Mouse (Mus musculus) lung, embryonic 14.5 days (tissue): ENCODE data around the gene Otud7b. TPM values are rescaled to one million over a fixed set of nuclear protein-coding genes. Genes with fewer than 3 reads are reported as not detected.
"Not testable (repeated sequence)": the region's sequence is repeated elsewhere in the genome, so short reads cannot be mapped to it uniquely, and the experiment has no call there.

Experiments used
- ATAC-seq: fragments of 200-750 bp; cut with Nextera tagmentation; 2 replicates; pipeline ENCODE4 v1.8.0; 2017; ENCODE audit warnings: mild to moderate bottlenecking, moderate TSS enrichment, moderate library complexity; ENCODE audit not compliant: insufficient read depth
- DNase-seq: peaks from one replicate; pipeline ENCODE4 v3.0.0-alpha.2; 2015
- H3K27ac ChIP-seq: fragments of 300-500 bp; sonication (generic); 2 replicates; pipeline ENCODE4 v1.5.1; 2014; ENCODE audit warnings: low read depth, mild to moderate bottlenecking, moderate library complexity
- H3K27me3 ChIP-seq: fragments of 300-500 bp; sonication (generic); 2 replicates; pipeline ENCODE4 v1.6.1; 2014; ENCODE audit warnings: low read length, control low read depth; ENCODE audit not compliant: insufficient read depth
- H3K36me3 ChIP-seq: fragments of 300-500 bp; sonication (generic); 2 replicates; pipeline ENCODE4 v1.6.1; 2014; ENCODE audit warnings: control low read depth; ENCODE audit not compliant: insufficient read depth
- H3K4me1 ChIP-seq: fragments of 300-500 bp; sonication (generic); 2 replicates; pipeline ENCODE4 v1.6.1; 2014; ENCODE audit warnings: antibody characterized with exemption, control low read depth; ENCODE audit not compliant: insufficient read depth
- H3K4me2 ChIP-seq: fragments of 300-500 bp; sonication (generic); 2 replicates; pipeline ENCODE4 v1.6.1; 2014; ENCODE audit warnings: mild to moderate bottlenecking
- H3K4me3 ChIP-seq: fragments of 300-500 bp; sonication (generic); 2 replicates; pipeline ENCODE4 v1.5.1; 2014; ENCODE audit warnings: low read depth, low read length
- H3K9ac ChIP-seq: fragments of 300-500 bp; sonication (generic); 2 replicates; pipeline ENCODE4 v1.6.1; 2014
- H3K9me3 ChIP-seq: fragments of 300-500 bp; sonication (generic); 2 replicates; pipeline ENCODE4 v1.6.1; 2016; ENCODE audit warnings: low read depth, low read length, control low read depth
- CTCF ChIP-seq: IDR thresholded peaks from 2 replicates; pipeline ENCODE4 v1.5.1; 2016; ENCODE audit warnings: antibody characterized with exemption, low read depth
- WGBS: fragments of 180-500 bp; shearing (Covaris S2); extraction: QIAGEN DNeasy Blood & Tissue Kit; methylation state at CpG from one replicate; pipeline ENCODE4 v1.1.7; 2014; 5-methylcytosine and 5-hydroxymethylcytosine counted together
- polyA plus RNA-seq: library from polyadenylated mRNA; unstranded; fragments of >200 nt; fragmentation: Nextera tagmentation; extraction: Ambion mirVana; gene quantifications from 2 replicates; pipeline ENCODE4 v1.2.1, GENCODE M21; 2014

Otud7b gene
- polyA plus RNA-seq, 1 experiment from 2014 or later, result 18.9 TPM

DNA sequence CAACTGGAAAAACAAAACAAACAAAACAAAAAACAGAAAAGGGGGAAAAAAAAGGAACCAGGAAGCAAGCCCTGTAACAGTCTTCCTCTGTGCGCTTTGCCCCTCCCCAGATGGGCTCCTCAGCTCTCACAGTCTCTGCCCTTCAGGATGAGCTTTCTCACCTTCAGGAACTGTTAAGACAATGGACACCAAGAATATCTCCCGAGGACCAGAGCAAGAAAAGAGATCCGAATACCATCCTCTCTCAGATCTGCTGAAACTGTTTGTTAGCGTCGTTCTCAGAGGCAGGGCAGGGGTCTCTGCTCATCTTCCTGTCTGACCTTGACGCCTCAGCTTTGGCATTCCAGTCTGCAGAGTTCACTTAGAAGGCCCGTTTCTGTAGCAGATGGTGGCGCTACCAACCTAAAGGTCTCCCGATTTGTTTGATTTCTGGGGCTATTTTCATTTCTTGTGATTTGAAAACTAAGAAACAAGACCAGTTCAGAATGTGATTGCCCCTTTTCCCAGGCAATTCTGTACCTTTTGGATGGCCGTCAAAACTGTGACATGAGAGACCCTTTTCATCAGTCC lies 66.7 kb downstream of the Otud7b start:
- H3K9ac ChIP-seq, result peak overlapping the region; percentile 86
- H3K4me1 ChIP-seq, result peaks cover 12% of the 10 kb centered on the region
- TF ChIP-seq CTCF, result no peak
- ATAC-seq (no peak), DNase-seq (peak; percentile 30)
- peak overlapping the region; percentile 88 for H3K4me3 ChIP-seq
- WGBS, result 46% methylated on average over 10 of the region's 10 CpGs
- H3K27me3 ChIP-seq, result no peaks in the 10 kb centered on the region
- H3K9me3 ChIP-seq, result no peaks in the 10 kb centered on the region
- H3K27ac ChIP-seq, result peak overlapping the region; percentile 99
- H3K4me2 ChIP-seq, result peak overlapping the region; percentile 96
- H3K36me3 ChIP-seq, result peaks cover 29% of the 10 kb centered on the region

DNA sequence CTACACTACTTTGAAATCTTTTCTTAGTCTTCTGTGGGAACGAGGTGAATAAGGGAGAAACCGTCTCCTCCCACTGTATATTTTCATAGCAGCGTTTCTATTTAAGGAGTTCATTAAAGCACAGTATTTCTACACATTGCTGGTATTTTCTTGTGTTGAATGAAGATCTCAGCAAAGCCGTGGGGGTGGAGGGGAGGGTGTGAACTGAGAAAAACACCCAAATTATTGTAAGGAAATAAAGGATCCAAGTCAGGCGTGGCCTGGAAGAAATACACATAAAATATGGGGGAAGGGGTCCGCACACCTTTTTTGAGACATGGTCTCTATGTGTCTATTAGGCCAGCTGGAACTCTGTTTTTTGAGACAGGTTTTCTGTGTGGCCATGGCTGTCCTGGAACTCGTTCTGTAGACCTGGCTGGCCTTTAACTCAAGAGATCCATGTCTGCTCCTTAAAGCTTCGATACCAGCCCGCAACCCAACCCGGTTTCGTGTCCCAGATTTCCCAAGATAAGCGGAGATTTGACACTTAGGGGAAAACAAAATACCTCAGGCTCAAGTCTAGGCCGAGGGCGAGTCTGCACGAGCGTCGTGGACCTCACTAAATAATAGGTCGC lies 67.4 kb downstream of the Otud7b start:
- Histone ChIP-seq H3K9ac (peak overlapping the region; percentile 86), H3K9me3 (no peaks in the 10 kb centered on the region), H3K4me1 (peaks cover 12% of the 10 kb centered on the region), H3K4me2 (peak overlapping the region; percentile 96), H3K27me3 (no peaks in the 10 kb centered on the region), H3K4me3 (peak overlapping the region; percentile 88), H3K27ac (peak overlapping the region; percentile 99), H3K36me3 (peaks cover 35% of the 10 kb centered on the region)
- ATAC-seq (no peak; the same call in 1 of the 2 replicates), DNase-seq (no peak)
- WGBS, result 11% methylated on average over 18 of the region's 18 CpGs
- no peak for TF ChIP-seq CTCF

DNA sequence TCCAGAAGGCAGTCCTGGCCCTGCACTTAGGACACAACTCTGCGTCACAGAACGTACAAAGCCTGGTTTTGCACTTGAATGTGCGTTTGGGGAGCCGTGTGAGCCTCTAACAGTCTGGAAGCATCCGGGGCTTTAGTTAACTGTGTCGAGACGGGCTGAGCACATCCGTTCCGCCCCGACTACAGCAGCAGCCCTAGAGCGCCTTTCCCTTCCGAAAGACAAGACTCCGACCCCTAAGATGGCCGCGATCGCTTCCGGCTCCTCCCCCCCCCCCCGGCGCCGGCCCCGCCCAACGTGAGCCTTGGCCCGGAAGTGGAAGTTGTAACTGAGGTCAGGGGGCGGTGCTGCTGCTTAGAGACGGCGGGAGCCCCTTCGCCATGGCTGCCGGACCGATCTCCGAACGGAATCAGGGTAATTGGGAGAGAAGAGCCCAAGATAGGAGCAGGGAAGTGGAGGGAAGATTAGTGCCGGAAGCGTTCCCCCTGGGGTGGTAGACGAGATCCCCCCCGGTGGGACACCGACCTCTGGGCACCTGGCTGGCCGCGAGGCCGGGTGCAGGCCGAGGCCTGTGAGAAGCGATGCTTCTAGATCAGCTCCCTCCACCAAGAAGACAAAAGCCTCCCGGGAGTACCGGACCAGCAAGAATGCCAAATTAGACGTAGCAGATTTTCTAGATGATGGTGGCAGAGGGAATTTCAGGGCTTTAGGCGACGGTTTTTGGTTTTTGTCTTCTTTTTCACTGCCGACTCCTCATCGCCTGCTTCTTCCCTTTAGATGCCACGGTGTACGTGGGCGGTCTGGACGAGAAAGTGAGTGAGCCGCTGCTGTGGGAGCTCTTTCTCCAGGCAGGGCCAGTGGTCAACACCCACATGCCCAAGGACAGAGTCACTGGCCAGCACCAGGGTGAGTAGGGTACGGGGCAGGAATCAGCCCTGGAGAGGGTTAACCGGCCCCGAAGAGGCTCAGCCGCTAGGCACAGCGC lies 68.2 kb downstream of the Otud7b start, which contains the start of gene Sf3b4:
TSS of gene Sf3b4 (plus strand) at position 136 of the 982 bp plus-strand sequence.
- Histone ChIP-seq H3K9me3 (no peaks in the 10 kb centered on the region), H3K9ac (peak within 1 kb of the TSS; percentile 86), H3K27me3 (no peaks in the 10 kb centered on the region), H3K4me3 (peak within 1 kb of the TSS; percentile 88), H3K4me2 (peak within 1 kb of the TSS; percentile 96), H3K4me1 (peaks cover 12% of the 10 kb centered on the region), H3K27ac (peak within 1 kb of the TSS; percentile 99), H3K36me3 (peaks cover 41% of the 10 kb centered on the region)
- WGBS, result under 1% methylated on average over 57 of the region's 58 CpGs
- no peak for TF ChIP-seq CTCF
- ATAC-seq, result peak; percentile 94
- DNase-seq, result peak; percentile 94

DNA sequence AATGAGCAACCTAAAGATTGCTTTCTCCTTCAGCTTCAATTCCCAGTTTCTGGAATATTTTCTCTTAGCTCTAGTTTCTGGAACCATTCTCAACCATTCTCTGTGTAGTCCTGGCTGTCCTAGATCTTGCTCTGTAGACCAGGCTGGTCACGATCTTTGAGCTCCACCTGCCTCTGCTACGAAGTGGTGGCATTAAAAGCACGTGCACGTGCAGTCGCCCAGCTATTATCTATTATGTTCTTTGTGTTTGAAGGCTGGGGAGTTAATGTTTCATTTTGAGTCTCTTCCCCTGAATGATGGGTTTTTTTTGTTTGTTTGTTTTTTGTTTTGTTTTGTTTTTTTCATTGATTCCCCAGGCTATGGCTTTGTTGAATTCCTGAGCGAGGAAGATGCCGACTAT lies 68.9 kb downstream of the Otud7b start:
- WGBS, result 34% methylated on average over 7 of the region's 7 CpGs
- Histone ChIP-seq H3K9me3 (no peaks in the 10 kb centered on the region), H3K4me2 (peak overlapping the region; percentile 96), H3K27ac (no peak overlapping the region), H3K4me3 (peak overlapping the region; percentile 88), H3K27me3 (no peaks in the 10 kb centered on the region), H3K9ac (peak overlapping the region; percentile 86), H3K36me3 (peaks cover 48% of the 10 kb centered on the region), H3K4me1 (peaks cover 12% of the 10 kb centered on the region)
- DNase-seq, result no peak
- TF ChIP-seq CTCF, result no peak
- no peak for ATAC-seq

DNA sequence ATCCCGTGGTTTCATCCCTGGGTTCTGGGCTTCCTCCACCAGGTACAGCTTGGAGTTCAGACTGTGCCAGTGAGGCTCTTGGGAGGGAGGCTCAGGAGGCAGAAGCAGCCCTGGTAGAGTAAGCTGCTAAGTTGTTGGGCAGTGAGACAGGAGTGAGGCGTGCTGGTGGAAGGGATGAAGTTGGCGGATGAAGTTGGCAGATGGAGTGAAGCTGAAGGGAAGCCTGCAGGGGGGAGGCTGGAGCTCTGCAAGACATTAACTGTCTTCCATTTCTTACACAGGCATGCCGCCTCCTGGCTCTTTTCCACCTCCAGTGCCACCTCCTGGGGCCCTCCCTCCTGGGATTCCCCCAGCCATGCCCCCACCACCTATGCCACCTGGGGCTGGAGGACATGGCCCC lies 69.7 kb downstream of the Otud7b start:
- WGBS, result 82% methylated on average over 4 of the region's 4 CpGs
- not testable (repeated sequence) for H3K27ac ChIP-seq, H3K9me3 ChIP-seq, H3K27me3 ChIP-seq, H3K9ac ChIP-seq, ATAC-seq, DNase-seq
- Histone ChIP-seq H3K4me1 (peaks cover 12% of the 10 kb centered on the region), H3K4me2 (peak overlapping the region; percentile 96; the same call in 1 of the 2 replicates), H3K36me3 (peaks cover 52% of the 10 kb centered on the region), H3K4me3 (peak overlapping the region; percentile 12; the same call in 1 of the 2 replicates)

DNA sequence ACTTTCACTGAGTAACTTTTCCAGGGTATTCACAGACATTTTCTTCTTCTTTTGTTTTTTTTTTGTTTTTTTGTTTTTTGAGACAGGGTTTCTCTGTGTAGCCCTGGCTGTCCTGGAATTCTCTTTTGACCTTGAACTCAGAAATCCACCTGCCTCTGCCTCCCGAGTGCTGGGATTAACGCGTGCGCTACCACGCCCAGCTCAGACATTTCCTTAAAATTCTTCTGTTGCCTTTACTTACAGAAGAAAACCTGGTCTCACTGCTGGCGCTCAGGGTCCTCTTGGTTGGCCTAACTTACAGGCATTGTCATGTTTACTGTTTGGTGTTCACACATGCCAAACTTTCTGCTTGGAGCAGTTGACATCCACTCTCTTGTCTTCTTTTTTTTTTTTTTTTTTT lies 70.9 kb downstream of the Otud7b start:
- Histone ChIP-seq H3K27me3 (no peaks in the 10 kb centered on the region), H3K4me3 (no peak overlapping the region), H3K9ac (no peak overlapping the region), H3K36me3 (peaks cover 49% of the 10 kb centered on the region), H3K4me2 (no peak overlapping the region), H3K9me3 (no peaks in the 10 kb centered on the region), H3K27ac (no peak overlapping the region), H3K4me1 (peaks cover 12% of the 10 kb centered on the region)
- no peak for DNase-seq
- no peak for ATAC-seq
- TF ChIP-seq CTCF, result no peak
- WGBS, result 90% methylated on average over 6 of the region's 6 CpGs
